Mouse (Mus musculus): ENCODE measurements around the gene Lin7c. TPM values are rescaled to one million over a fixed set of nuclear protein-coding genes. Genes with fewer than 3 reads are reported as not detected.
A peak's percentile ranks its signal among the peaks of the same experiment; 100 is the strongest.

Gene Lin7c
- total RNA-seq, 1 experiment from 2014 or later, result 177 TPM

GRCm38 (mm10) chr2:109930366-109930765 lies 39.7 kb downstream of the Lin7c start:
- ATAC-seq (replicated peaks in 1 of 2; ENCODE audit: insufficient read depth in 1 of 2, low FRiP score in 2 of 2, low TSS enrichment in 1 of 2, low read depth in 1 of 2, poor library complexity in 2 of 2, severe bottlenecking in 2 of 2), result no peak

- ATAC-seq (replicated peaks in 1 of 2; ENCODE audit: insufficient read depth in 1 of 2, low FRiP score in 2 of 2, low TSS enrichment in 1 of 2, low read depth in 1 of 2, poor library complexity in 2 of 2, severe bottlenecking in 2 of 2), result no peak
Observed at GRCm38 (mm10) chr2:109930771-109931170, 40.1 kb downstream of the Lin7c start.

GRCm38 (mm10) chr2:109931978-109932780 lies 41.5 kb downstream of the Lin7c start:
- ATAC-seq (replicated peaks in 1 of 2; ENCODE audit: insufficient read depth in 1 of 2, low FRiP score in 2 of 2, low TSS enrichment in 1 of 2, low read depth in 1 of 2, poor library complexity in 2 of 2, severe bottlenecking in 2 of 2), result peak; percentile 95 to 96

GRCm38 (mm10) chr2:109933151-109933550 lies 42.5 kb downstream of the Lin7c start:
- ATAC-seq (replicated peaks in 1 of 2; ENCODE audit: insufficient read depth in 1 of 2, low FRiP score in 2 of 2, low TSS enrichment in 1 of 2, low read depth in 1 of 2, poor library complexity in 2 of 2, severe bottlenecking in 2 of 2), result no peak

DNA sequence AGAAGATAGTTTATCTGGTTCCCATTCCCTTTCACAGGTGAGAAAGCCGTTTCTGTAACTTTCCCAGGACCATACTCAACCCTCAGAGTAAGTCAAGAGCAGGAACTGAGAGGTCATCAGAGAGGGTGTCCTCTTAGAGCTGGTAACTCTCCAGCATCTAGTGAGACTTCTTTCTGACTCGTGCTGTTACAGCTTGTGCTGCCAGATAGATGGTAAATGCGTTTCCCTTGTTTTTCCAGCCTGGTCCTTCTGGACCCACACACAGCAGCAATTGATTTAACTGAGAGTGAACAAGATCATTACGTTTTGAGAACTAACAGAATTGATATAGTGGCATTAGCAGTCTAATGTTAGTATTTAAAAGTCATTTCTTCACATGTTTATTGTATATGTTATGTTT lies 43.4 kb downstream of the Lin7c start:
- ATAC-seq (replicated peaks in 1 of 2; ENCODE audit: insufficient read depth in 1 of 2, low FRiP score in 2 of 2, low TSS enrichment in 1 of 2, low read depth in 1 of 2, poor library complexity in 2 of 2, severe bottlenecking in 2 of 2), result no peak

GRCm38 (mm10) chr2:109935194-109935593 lies 44.5 kb downstream of the Lin7c start:
- ATAC-seq (replicated peaks in 1 of 2; ENCODE audit: insufficient read depth in 1 of 2, low FRiP score in 2 of 2, low TSS enrichment in 1 of 2, low read depth in 1 of 2, poor library complexity in 2 of 2, severe bottlenecking in 2 of 2), result no peak

- no peak for ATAC-seq (replicated peaks in 1 of 2; ENCODE audit: insufficient read depth in 1 of 2, low FRiP score in 2 of 2, low TSS enrichment in 1 of 2, low read depth in 1 of 2, poor library complexity in 2 of 2, severe bottlenecking in 2 of 2)
Observed at GRCm38 (mm10) chr2:109935754-109936409, 45.2 kb downstream of the Lin7c start.

DNA sequence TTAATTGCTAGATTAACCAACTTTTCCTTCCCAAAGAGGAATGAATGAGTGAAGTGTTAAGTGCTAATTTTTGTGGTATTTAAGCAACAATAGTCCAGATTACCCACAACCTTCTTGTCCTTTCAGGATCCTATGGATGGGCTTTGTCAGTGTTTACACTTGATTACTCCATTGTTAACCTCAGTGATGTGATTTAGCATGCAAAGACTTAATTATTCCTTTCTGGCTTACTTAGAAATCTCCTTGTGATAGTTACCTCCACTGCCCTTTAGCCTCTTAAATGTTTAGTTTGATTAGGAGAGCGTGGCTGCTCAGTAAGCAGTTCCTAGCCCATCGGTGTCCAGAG lies 45.7 kb downstream of the Lin7c start:
- ATAC-seq (replicated peaks in 1 of 2; ENCODE audit: insufficient read depth in 1 of 2, low FRiP score in 2 of 2, low TSS enrichment in 1 of 2, low read depth in 1 of 2, poor library complexity in 2 of 2, severe bottlenecking in 2 of 2), result no peak

GRCm38 (mm10) chr2:109941973-109942444 lies 51.4 kb downstream of the Lin7c start:
- ATAC-seq (replicated peaks in 1 of 2; ENCODE audit: insufficient read depth in 1 of 2, low FRiP score in 2 of 2, low TSS enrichment in 1 of 2, low read depth in 1 of 2, poor library complexity in 2 of 2, severe bottlenecking in 2 of 2), result no peak

DNA sequence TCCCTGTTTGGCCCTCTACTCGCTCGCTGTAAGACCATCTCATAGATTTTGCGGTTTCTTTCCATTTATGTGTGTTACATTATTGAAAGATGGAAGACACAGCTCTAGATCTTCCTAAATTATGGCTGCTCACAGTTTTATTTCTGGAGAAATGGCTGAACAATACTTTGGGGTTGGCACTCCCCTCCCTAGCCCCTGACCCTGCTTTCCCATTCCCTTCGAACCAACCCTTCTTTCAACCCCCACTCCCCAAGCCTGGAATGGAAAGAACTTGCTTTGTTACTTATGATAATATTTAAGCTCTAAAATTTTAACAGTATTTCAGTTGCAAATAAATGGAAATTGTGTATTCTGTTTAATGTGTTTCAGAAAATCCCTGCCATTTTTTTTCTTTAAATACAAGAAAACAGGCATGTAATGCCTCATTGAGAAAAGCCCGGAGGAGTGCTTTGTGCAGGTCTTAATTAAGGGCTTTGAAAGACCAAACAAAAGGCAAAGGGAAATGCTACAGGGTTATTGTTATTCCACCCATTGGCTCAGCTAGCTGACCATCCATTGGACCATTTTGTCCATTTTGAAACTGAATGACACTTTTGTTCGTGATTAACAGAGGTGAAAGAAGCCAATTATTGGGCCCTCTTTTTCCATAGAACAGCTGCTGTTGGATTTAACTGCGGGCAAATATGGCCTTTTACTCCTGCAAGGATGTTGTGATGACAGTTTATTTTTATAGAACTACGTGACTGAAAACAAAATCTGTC lies 52.3 kb downstream of the Lin7c start:
- ATAC-seq (replicated peaks in 1 of 2; ENCODE audit: insufficient read depth in 1 of 2, low FRiP score in 2 of 2, low TSS enrichment in 1 of 2, low read depth in 1 of 2, poor library complexity in 2 of 2, severe bottlenecking in 2 of 2), result no peak

DNA sequence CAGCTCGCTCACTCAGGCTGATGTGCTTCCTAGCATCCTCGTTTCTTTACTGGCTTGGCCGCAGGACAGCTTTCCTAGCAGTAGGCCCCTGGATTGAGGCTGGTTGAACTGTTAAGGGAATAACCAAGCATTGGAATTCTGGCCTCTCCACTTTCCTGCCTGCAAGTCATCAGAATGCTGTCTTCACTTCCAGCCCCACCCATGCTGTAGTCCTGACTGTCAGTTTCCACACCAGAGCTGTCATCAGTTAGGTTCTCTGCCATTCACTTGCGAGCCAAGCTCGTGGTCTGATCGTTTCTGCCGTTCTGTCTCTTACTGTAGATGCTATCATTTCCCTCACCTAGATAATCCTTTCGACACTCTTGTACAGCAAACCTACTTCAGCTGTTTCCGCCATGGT lies 54.3 kb downstream of the Lin7c start:
- ATAC-seq (replicated peaks in 1 of 2; ENCODE audit: insufficient read depth in 1 of 2, low FRiP score in 2 of 2, low TSS enrichment in 1 of 2, low read depth in 1 of 2, poor library complexity in 2 of 2, severe bottlenecking in 2 of 2), result no peak

- ATAC-seq (replicated peaks in 1 of 2; ENCODE audit: insufficient read depth in 1 of 2, low FRiP score in 2 of 2, low TSS enrichment in 1 of 2, low read depth in 1 of 2, poor library complexity in 2 of 2, severe bottlenecking in 2 of 2), result no peak
Observed at GRCm38 (mm10) chr2:109945532-109945931, 54.9 kb downstream of the Lin7c start.

- no peak for ATAC-seq (replicated peaks in 1 of 2; ENCODE audit: insufficient read depth in 1 of 2, low FRiP score in 2 of 2, low TSS enrichment in 1 of 2, low read depth in 1 of 2, poor library complexity in 2 of 2, severe bottlenecking in 2 of 2)
Observed at GRCm38 (mm10) chr2:109946426-109946825, 55.8 kb downstream of the Lin7c start.

- ATAC-seq (replicated peaks in 1 of 2; ENCODE audit: insufficient read depth in 1 of 2, low FRiP score in 2 of 2, low TSS enrichment in 1 of 2, low read depth in 1 of 2, poor library complexity in 2 of 2, severe bottlenecking in 2 of 2), result no peak
Observed at GRCm38 (mm10) chr2:109949519-109949918, 58.9 kb downstream of the Lin7c start.

DNA sequence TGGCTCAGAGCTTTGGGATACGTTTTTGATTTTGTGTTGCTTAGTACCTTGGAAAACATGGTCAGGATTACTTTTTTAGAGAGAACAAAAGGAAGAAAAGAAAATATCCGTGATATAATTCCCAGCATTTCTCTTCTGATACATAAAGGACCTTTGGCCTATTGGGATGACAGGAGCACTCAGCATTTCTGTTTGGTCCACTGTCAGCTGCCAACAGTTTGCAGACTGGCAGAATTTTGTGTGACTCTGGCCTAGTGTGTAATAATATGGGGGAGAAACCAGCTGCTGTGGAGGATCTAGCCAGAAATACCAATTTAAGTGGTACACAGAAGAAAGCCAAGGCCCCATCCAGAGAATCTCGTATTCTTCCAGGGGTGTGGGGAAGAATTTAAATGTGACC lies 59.7 kb downstream of the Lin7c start:
- no peak for ATAC-seq (replicated peaks in 1 of 2; ENCODE audit: insufficient read depth in 1 of 2, low FRiP score in 2 of 2, low TSS enrichment in 1 of 2, low read depth in 1 of 2, poor library complexity in 2 of 2, severe bottlenecking in 2 of 2)
